Mouse (Mus musculus): Measurements from ENCODE around the gene Kmt2a. TPM values are rescaled to one million over a fixed set of nuclear protein-coding genes. Genes with fewer than 3 reads are reported as not detected.

Kmt2a gene
- total RNA-seq, 1 experiment from 2014 or later, result 19.9 TPM

- ATAC-seq (replicated peaks; ENCODE audit: low read depth, poor library complexity, severe bottlenecking), result peak; percentile 50
Measured at GRCm38 (mm10) chr9:44881941-44882435, 892 bp upstream of the Kmt2a start.

- ATAC-seq (replicated peaks; ENCODE audit: low read depth, poor library complexity, severe bottlenecking), result no peak
Measured at GRCm38 (mm10) chr9:44880309-44881081, 601 bp downstream of the Kmt2a start.

- no peak for ATAC-seq (replicated peaks; ENCODE audit: low read depth, poor library complexity, severe bottlenecking)
Measured at GRCm38 (mm10) chr9:44879694-44880271, 1.3 kb downstream of the Kmt2a start.

DNA sequence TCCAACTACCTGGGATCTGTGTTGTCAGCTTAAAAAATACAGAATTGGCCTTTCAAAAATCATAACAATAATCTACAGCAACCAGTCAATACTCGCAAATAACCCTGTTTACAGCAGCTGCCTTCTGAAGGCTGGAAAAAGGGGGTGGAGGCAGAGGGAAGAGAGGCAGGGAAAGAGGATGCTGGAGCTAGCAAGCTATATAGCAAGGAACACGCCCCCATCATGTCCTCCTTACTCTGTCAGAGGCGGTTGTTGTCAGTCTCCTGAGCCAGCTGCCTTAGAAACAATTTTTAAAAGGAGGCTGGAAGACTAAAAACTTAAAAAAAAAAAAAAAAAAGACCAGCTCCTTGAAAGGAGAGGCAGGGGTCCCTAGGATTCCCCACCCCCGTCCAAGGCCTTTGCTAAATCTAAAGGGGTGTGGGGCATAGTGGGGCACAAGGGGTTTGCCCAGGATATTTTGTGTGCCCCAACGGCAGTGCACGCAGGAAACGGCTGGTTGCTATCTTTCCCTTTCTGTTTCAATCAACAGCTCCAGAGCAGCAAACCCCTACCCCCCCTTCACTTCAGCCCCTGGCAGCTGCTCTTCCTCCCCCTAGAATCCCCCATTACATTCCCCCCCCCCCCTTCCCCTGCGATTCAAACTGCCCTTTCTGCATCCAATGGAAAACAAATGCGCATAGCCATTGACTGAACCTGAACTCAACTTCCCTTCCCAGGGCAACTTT lies 2.2 kb downstream of the Kmt2a start:
- peak; percentile 27 for ATAC-seq (replicated peaks; ENCODE audit: low read depth, poor library complexity, severe bottlenecking)

GRCm38 (mm10) chr9:44877686-44878085 lies 3.4 kb downstream of the Kmt2a start:
- no peak for ATAC-seq (replicated peaks; ENCODE audit: low read depth, poor library complexity, severe bottlenecking)

GRCm38 (mm10) chr9:44875476-44875875 lies 5.6 kb downstream of the Kmt2a start:
- ATAC-seq (replicated peaks; ENCODE audit: low read depth, poor library complexity, severe bottlenecking), result no peak

DNA sequence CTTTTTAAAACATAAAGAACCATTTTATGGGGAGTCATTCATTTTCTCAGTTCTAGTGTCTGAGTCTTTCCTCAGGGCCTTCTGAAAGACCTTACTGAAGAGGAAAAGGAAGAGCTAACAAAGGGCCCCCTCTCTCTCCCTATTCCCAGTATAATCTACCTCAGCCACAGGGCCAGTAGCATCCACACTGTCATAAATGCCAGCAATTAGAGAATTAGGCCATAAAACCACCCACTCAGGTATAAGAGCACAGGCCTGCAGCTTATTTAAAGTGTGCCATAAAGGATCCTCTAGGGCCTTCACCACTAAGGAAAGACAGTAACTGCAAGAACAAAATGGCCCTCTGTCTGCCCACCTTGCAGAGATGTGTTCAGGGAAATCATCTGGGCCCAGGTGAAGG lies 6.9 kb downstream of the Kmt2a start:
- no peak for ATAC-seq (replicated peaks; ENCODE audit: low read depth, poor library complexity, severe bottlenecking)

GRCm38 (mm10) chr9:44873665-44874064 lies 7.4 kb downstream of the Kmt2a start:
- ATAC-seq (replicated peaks; ENCODE audit: low read depth, poor library complexity, severe bottlenecking), result no peak

- ATAC-seq (replicated peaks; ENCODE audit: low read depth, poor library complexity, severe bottlenecking), result no peak
Measured at GRCm38 (mm10) chr9:44868336-44869094, 12.6 kb downstream of the Kmt2a start.

DNA sequence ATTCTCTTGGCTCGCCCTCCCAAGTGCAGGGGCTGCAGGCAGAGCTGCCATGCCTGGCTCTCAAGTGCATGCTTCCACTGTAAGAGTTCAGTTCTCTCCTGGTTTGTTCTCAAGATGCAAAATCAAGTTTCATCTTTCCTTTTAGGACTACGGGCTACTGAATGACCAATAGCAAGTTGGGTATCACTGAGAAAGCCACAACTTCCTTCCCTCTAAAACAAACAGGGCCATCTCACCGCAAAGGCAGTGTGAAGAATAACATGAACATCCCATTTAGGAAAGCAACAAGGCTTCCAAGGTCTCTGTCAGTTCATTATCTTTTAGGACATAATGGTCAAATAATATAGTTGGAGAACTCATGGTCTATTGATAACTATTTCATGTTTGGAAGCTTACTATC lies 13.4 kb downstream of the Kmt2a start:
- ATAC-seq (replicated peaks; ENCODE audit: low read depth, poor library complexity, severe bottlenecking), result peak; percentile 72; the same call in 1 of the 2 replicates

DNA sequence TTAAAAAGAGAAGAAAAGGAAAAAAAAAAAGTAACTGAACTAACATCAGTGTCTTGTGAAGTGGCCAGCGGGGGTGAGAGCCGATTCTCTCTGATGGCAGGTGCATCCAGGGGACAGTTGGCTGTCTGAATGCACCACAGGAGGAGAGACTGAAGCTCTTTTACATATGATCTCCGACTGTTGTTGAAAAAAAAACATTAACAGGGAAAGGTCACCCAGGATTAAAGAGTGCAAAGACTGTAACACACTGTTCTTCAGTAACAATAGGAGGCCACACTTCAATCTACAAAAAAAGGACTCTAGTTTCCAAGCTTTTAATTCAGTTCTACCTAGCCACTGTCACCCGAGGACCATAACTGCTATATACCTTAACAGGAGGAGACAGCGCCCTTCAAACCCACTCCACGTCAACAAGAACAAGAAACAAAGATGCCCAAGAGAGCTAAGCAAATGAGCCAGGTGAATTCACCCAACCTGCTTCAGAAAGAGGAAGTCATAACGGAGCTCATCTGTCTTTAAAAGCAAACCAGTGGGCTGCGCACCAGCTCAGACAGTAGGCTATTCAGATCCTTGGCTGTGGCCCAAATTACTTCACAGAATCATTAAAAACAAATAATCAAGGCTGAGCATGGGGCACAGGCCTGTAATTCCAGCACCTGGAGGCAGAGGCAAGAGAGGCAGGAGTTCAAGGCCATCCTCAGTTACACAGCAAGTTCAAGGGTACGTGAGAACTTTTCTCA lies 14.4 kb downstream of the Kmt2a start:
- peak; percentile 34 for ATAC-seq (replicated peaks; ENCODE audit: low read depth, poor library complexity, severe bottlenecking)

DNA sequence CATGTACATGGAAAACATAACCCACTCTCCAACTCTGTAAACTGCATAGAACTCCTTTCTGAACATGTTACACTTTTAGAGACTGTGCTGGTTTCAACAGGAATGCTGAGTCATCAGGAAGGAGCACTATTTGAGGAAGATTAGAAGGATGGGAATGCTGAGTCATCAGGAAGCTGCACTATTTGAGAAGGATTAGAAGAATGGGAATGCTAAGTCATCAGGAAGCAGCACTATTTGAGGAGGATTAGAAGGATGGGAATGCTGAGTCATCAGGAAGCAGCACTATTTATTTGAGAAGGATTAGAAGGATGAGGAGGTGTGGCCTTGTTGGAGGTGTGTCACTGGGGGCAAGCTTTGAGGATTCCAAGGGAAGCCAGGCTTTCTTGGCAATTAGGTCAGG lies 20.0 kb downstream of the Kmt2a start:
- ATAC-seq (replicated peaks; ENCODE audit: low read depth, poor library complexity, severe bottlenecking), result no peak

DNA sequence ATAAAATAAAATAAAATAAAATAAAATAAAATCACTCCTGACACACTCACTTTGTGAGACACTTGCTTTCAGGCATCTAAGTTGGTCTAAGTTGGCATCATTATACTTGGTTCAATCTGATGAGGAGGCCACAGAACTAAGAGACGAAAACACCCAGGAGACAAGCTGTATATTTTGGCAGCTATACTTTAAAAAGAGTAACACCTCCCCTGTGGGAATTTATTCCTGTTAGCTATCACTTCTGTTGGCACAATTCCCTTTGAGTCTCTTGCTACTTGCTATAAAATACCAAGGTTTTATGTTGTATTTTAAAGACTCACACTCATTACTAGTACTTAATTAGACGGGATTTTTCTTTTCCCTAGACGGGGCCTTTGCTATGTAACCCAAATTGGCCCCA lies 22.4 kb downstream of the Kmt2a start:
- no peak for ATAC-seq (replicated peaks; ENCODE audit: low read depth, poor library complexity, severe bottlenecking)

DNA sequence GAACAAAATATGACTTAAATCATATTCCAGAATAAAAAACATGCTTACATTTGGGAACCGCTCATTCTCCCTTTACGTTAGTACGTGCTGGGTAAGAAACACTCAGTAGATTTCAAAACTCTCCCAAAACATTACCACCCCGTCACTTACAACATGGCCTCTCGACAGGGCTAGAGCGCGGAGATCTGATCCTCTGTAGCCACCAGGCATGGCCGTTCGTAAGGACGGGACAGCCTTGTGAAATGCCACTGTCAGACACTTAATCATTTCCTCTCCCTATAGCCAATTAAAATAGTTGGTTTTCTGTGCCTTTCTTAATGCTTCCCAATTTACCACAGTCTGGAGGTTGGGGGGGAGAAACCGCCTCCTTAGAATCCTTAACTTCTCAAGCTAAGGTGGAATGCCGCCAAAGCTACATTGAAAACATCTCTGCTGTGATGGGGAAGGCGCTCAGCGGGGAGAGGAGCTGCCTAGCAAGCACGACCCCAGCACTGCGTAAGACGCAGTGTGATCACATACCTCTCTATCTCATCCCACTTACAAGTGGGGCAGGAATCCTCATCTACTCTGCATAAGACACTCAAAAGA lies 23.6 kb downstream of the Kmt2a start:
- ATAC-seq (replicated peaks; ENCODE audit: low read depth, poor library complexity, severe bottlenecking), result no peak

DNA sequence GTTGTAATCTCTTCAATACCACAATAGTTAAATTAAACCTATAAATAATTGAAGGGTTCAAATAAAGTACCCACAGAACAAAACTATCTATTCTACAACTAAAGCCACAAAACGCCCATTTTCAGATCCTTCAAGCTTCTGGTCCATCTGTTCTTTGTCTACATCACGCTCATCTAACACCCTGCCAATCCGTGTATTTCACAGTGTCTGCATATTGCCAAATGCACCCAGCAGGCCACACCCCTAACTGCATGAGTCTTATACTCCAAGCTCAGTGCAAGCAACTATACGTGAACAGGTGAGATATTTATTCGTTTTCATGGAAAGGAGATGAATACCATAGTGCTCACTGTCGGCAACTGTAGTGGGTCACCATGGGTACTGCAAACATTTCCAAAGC lies 25.9 kb downstream of the Kmt2a start:
- no peak for ATAC-seq (replicated peaks; ENCODE audit: low read depth, poor library complexity, severe bottlenecking)

GRCm38 (mm10) chr9:44847446-44847845 lies 33.6 kb downstream of the Kmt2a start:
- no peak for ATAC-seq (replicated peaks; ENCODE audit: low read depth, poor library complexity, severe bottlenecking)

- peak; percentile 69 for ATAC-seq (replicated peaks; ENCODE audit: low read depth, poor library complexity, severe bottlenecking)
Measured at GRCm38 (mm10) chr9:44841241-44841640, 39.9 kb downstream of the Kmt2a start.

DNA sequence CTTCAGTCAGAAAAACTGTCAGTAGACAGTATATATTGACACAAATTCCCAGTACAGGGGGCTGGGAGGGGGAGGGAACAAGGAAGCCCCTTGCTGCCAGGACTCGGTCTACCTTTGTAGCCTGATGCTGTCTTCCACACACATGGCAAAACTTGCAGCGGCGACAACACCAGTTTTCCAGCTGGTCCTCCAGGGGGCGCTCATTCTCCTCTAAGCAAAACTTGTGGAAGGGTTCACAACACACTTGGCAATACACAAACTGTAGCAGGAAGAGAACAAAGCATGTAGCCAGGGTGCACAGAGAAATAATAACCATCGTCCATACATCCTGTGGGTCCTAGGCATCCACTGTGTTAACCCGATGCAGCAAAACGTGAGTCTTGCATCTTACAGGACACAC lies 44.7 kb downstream of the Kmt2a start:
- peak; percentile 70 for ATAC-seq (replicated peaks; ENCODE audit: low read depth, poor library complexity, severe bottlenecking)

DNA sequence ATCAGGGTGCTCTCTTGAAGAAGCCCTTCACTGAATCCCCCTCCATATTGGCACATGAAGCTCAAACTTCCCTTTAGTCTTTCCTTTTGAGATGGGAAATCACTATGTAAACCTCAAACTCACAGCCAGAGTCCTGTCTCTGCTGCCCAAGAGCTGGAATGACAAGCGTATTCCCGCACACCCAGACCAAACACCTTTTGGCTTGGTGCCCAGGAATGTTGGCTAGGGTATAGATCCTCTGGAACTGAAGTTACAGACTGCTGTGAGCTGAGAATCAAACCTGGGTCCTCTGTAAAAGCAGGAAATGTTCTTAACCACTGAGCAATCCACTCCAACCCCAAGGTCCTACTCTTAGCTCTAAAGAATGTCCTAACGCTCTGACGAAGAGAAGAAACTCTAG lies 48.7 kb downstream of the Kmt2a start:
- ATAC-seq (replicated peaks; ENCODE audit: low read depth, poor library complexity, severe bottlenecking), result no peak

All from common myeloid progenitor, adult 5-6 weeks (primary cell).